Mouse (Mus musculus): ENCODE measurements around the gene Ppp1r3a. TPM values are rescaled to one million over a fixed set of nuclear protein-coding genes. Genes with fewer than 3 reads are reported as not detected.
"Not testable (repeated sequence)": the region's sequence is repeated elsewhere in the genome, so short reads cannot be mapped to it uniquely, and the experiment has no call there.

The Ppp1r3a gene
- polyA plus RNA-seq, 1 experiment, result not detected

- peak; percentile 88 for DNase-seq (ENCODE audit: low read depth)
- TF ChIP-seq POLR2A (IDR thresholded peaks at IDR 0.05; ENCODE audit: borderline replicate concordance, extremely low read depth, insufficient read depth, insufficient read length, poor library complexity, severe bottlenecking) (no peak), CTCF (IDR thresholded peaks at IDR 0.05; ENCODE audit: borderline replicate concordance, extremely low read depth, insufficient read depth, insufficient read length) (no peak)
Measured at GRCm38 (mm10) chr6:14720110-14720771, 34.8 kb downstream of the Ppp1r3a start.

DNA sequence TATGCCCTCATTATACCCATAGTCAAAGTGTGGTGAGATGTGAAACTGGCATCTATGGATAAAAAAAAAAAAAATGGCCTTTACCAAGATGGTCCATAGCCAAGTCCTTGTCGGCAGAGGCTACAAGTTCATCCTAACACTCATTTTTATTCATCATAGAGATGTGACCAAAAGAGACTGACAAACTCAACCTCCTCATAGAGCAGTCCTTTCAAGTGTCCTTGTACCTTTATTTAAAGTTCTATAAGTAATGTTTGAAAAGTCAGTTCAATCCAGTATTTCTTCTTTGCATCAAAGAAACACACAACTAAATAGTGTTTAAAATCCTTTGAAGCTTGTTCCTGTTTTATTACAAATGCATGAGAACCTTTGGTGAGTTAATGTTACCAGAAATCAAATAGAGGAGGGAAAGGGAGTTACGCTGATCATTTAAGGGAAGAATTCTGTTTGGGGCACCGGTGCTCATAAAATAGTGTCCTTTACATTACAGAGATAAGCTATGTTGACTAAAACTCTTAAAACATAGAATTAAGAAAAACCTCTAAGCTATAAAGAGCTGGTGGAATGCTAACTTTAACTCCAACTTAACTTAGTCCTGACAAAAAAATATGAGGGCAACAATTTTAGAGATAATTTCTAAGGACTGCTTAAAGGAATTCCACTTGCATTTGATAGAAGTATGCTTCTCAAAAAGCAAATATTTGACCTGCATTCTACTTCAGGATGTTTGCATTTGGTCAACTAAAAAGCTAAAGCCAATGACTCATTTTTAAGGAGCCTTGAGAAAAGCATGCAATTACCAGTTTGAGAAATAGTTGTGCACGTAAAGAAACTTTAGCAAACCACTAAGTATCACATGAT lies 39.7 kb downstream of the Ppp1r3a start:
- DNase-seq (ENCODE audit: low read depth), result no peak
- TF ChIP-seq CTCF (IDR thresholded peaks at IDR 0.05; ENCODE audit: borderline replicate concordance, extremely low read depth, insufficient read depth, insufficient read length) (no peak), POLR2A (IDR thresholded peaks at IDR 0.05; ENCODE audit: borderline replicate concordance, extremely low read depth, insufficient read depth, insufficient read length, poor library complexity, severe bottlenecking) (no peak)

- TF ChIP-seq POLR2A (IDR thresholded peaks at IDR 0.05; ENCODE audit: borderline replicate concordance, extremely low read depth, insufficient read depth, insufficient read length, poor library complexity, severe bottlenecking) (no peak), CTCF (IDR thresholded peaks at IDR 0.05; ENCODE audit: borderline replicate concordance, extremely low read depth, insufficient read depth, insufficient read length) (no peak)
- no peak for DNase-seq (ENCODE audit: low read depth)
Measured at GRCm38 (mm10) chr6:14712146-14712545, 42.9 kb downstream of the Ppp1r3a start.

GRCm38 (mm10) chr6:14700030-14700429 lies 55.0 kb downstream of the Ppp1r3a start:
- no peak for DNase-seq (ENCODE audit: low read depth)
- TF ChIP-seq POLR2A (IDR thresholded peaks at IDR 0.05; ENCODE audit: borderline replicate concordance, extremely low read depth, insufficient read depth, insufficient read length, poor library complexity, severe bottlenecking), result no peak
- TF ChIP-seq CTCF (IDR thresholded peaks at IDR 0.05; ENCODE audit: borderline replicate concordance, extremely low read depth, insufficient read depth, insufficient read length), result no peak

GRCm38 (mm10) chr6:14679231-14679887 lies 75.7 kb downstream of the Ppp1r3a start:
- DNase-seq (ENCODE audit: low read depth), result peak; percentile 92

GRCm38 (mm10) chr6:14668966-14669365 lies 86.1 kb downstream of the Ppp1r3a start:
- DNase-seq (ENCODE audit: low read depth), result not testable (repeated sequence)

- not testable (repeated sequence) for DNase-seq (ENCODE audit: low read depth)
Measured at GRCm38 (mm10) chr6:14667651-14668050, 87.4 kb downstream of the Ppp1r3a start.

Other genes starting within 250 kb of the Ppp1r3a start
- gene Foxp2, start 146.1 kb upstream of the Ppp1r3a start, polyA plus RNA-seq (2012; rRNA removed), result 41.9 and 69.6 TPM in 2 replicates